Mouse (Mus musculus): ENCODE results near the gene Odf2l. TPM values are rescaled to one million over a fixed set of nuclear protein-coding genes. Genes with fewer than 3 reads are reported as not detected.

Odf2l gene
- polyA plus RNA-seq, 1 experiment, result 1.4 TPM

- no peaks in the 10 kb centered on the region; the same call in 1 of the 2 replicates for H3K4me1 ChIP-seq (ENCODE audit: control insufficient read depth, insufficient read depth, insufficient read length)
- no peak for DNase-seq (ENCODE audit: low read depth in 1 of 2, low spot score in 2 of 2)
- no peaks in the 10 kb centered on the region for H3K27me3 ChIP-seq (ENCODE audit: control insufficient read depth, insufficient read depth, low read length)
- H3K27ac ChIP-seq (ENCODE audit: insufficient read depth, low read length), result no peak overlapping the region
- TF ChIP-seq POLR2A (IDR thresholded peaks at IDR 0.05; ENCODE audit: low read depth, low read length), result no peak
- TF ChIP-seq CTCF (IDR thresholded peaks at IDR 0.05; ENCODE audit: extremely low read depth, insufficient read depth, insufficient read length, insufficient replicate concordance), result no peak
- no peaks in the 10 kb centered on the region for H3K36me3 ChIP-seq (ENCODE audit: control insufficient read depth, insufficient read depth, low read length)
- 91% methylated on average over 4 of the region's 4 CpGs for WGBS
- no peak overlapping the region for H3K4me3 ChIP-seq (ENCODE audit: extremely low read depth, insufficient read depth, insufficient read length)
These were observed 51.6 kb downstream of the Odf2l start for GRCm38 (mm10) chr3:145170028-145170427.

GRCm38 (mm10) chr3:145170604-145171389 lies 52.4 kb downstream of the Odf2l start:
- Histone ChIP-seq H3K4me3 (ENCODE audit: extremely low read depth, insufficient read depth, insufficient read length) (no peak overlapping the region), H3K27me3 (ENCODE audit: control insufficient read depth, insufficient read depth, low read length) (no peaks in the 10 kb centered on the region), H3K27ac (ENCODE audit: insufficient read depth, low read length) (no peak overlapping the region), H3K4me1 (ENCODE audit: control insufficient read depth, insufficient read depth, insufficient read length) (no peaks in the 10 kb centered on the region; the same call in 1 of the 2 replicates), H3K36me3 (ENCODE audit: control insufficient read depth, insufficient read depth, low read length) (no peaks in the 10 kb centered on the region)
- TF ChIP-seq POLR2A (IDR thresholded peaks at IDR 0.05; ENCODE audit: low read depth, low read length), result no peak
- 71% methylated on average over 6 of the region's 6 CpGs for WGBS
- no peak for DNase-seq (ENCODE audit: low read depth in 1 of 2, low spot score in 2 of 2)

- Histone ChIP-seq H3K27ac (ENCODE audit: insufficient read depth, low read length) (no peak overlapping the region), H3K27me3 (ENCODE audit: control insufficient read depth, insufficient read depth, low read length) (no peaks in the 10 kb centered on the region), H3K36me3 (ENCODE audit: control insufficient read depth, insufficient read depth, low read length) (no peaks in the 10 kb centered on the region), H3K4me3 (ENCODE audit: extremely low read depth, insufficient read depth, insufficient read length) (no peak overlapping the region), H3K4me1 (ENCODE audit: control insufficient read depth, insufficient read depth, insufficient read length) (no peaks in the 10 kb centered on the region; the same call in 1 of the 2 replicates)
- no peak for DNase-seq (ENCODE audit: low read depth in 1 of 2, low spot score in 2 of 2)
- TF ChIP-seq CTCF (IDR thresholded peaks at IDR 0.05; ENCODE audit: extremely low read depth, insufficient read depth, insufficient read length, insufficient replicate concordance) (no peak), POLR2A (IDR thresholded peaks at IDR 0.05; ENCODE audit: low read depth, low read length) (no peak)
- 54% methylated on average over 4 of the region's 4 CpGs for WGBS
These were observed 53.1 kb downstream of the Odf2l start for GRCm38 (mm10) chr3:145171390-145172060.

GRCm38 (mm10) chr3:145184645-145185044 lies 66.3 kb downstream of the Odf2l start:
- H3K4me3 ChIP-seq (ENCODE audit: extremely low read depth, insufficient read depth, insufficient read length), result no peak overlapping the region
- no peak for DNase-seq (ENCODE audit: low read depth in 1 of 2, low spot score in 2 of 2)
- TF ChIP-seq POLR2A (IDR thresholded peaks at IDR 0.05; ENCODE audit: low read depth, low read length) (no peak), CTCF (IDR thresholded peaks at IDR 0.05; ENCODE audit: extremely low read depth, insufficient read depth, insufficient read length, insufficient replicate concordance) (no peak)
- no peaks in the 10 kb centered on the region for H3K4me1 ChIP-seq (ENCODE audit: control insufficient read depth, insufficient read depth, insufficient read length)
- H3K27ac ChIP-seq (ENCODE audit: insufficient read depth, low read length), result no peak overlapping the region
- no peaks in the 10 kb centered on the region for H3K27me3 ChIP-seq (ENCODE audit: control insufficient read depth, insufficient read depth, low read length)
- no peaks in the 10 kb centered on the region for H3K36me3 ChIP-seq (ENCODE audit: control insufficient read depth, insufficient read depth, low read length)

- DNase-seq (ENCODE audit: low read depth in 1 of 2, low spot score in 2 of 2), result no peak
- Histone ChIP-seq H3K4me3 (ENCODE audit: extremely low read depth, insufficient read depth, insufficient read length) (no peak overlapping the region), H3K4me1 (ENCODE audit: control insufficient read depth, insufficient read depth, insufficient read length) (no peaks in the 10 kb centered on the region), H3K27ac (ENCODE audit: insufficient read depth, low read length) (no peak overlapping the region), H3K27me3 (ENCODE audit: control insufficient read depth, insufficient read depth, low read length) (no peaks in the 10 kb centered on the region), H3K36me3 (ENCODE audit: control insufficient read depth, insufficient read depth, low read length) (no peaks in the 10 kb centered on the region)
- TF ChIP-seq CTCF (IDR thresholded peaks at IDR 0.05; ENCODE audit: extremely low read depth, insufficient read depth, insufficient read length, insufficient replicate concordance) (no peak), POLR2A (IDR thresholded peaks at IDR 0.05; ENCODE audit: low read depth, low read length) (no peak)
- 38% methylated on average over 2 of the region's 2 CpGs for WGBS
These were observed 73.6 kb downstream of the Odf2l start for GRCm38 (mm10) chr3:145191972-145192371.

GRCm38 (mm10) chr3:145195240-145195923 lies 77.0 kb downstream of the Odf2l start:
- TF ChIP-seq POLR2A (IDR thresholded peaks at IDR 0.05; ENCODE audit: low read depth, low read length) (no peak), CTCF (IDR thresholded peaks at IDR 0.05; ENCODE audit: extremely low read depth, insufficient read depth, insufficient read length, insufficient replicate concordance) (no peak)
- WGBS, result 71% methylated on average over 8 of the region's 8 CpGs
- H3K4me1 ChIP-seq (ENCODE audit: control insufficient read depth, insufficient read depth, insufficient read length), result no peaks in the 10 kb centered on the region
- H3K4me3 ChIP-seq (ENCODE audit: extremely low read depth, insufficient read depth, insufficient read length), result no peak overlapping the region
- DNase-seq (ENCODE audit: low read depth in 1 of 2, low spot score in 2 of 2), result no peak
- H3K27me3 ChIP-seq (ENCODE audit: control insufficient read depth, insufficient read depth, low read length), result no peaks in the 10 kb centered on the region
- no peak overlapping the region for H3K27ac ChIP-seq (ENCODE audit: insufficient read depth, low read length)
- no peaks in the 10 kb centered on the region for H3K36me3 ChIP-seq (ENCODE audit: control insufficient read depth, insufficient read depth, low read length)

Measured in spleen, adult 2 months (tissue).